Mouse (Mus musculus) CH12.LX (cell line): Measurements from ENCODE around the gene Atp5d.

ENCODE experiments used
- GABPA ChIP-seq: IDR thresholded peaks from 2 replicates; pipeline ENCODE4 v1.6.1; 2012; ENCODE audit warnings: low read depth, low read length, improper control_type of control experiment, inconsistent platforms; ENCODE audit not compliant: insufficient replicate concordance
- MXI1 ChIP-seq: IDR thresholded peaks from 2 replicates; pipeline ENCODE4 v1.6.1; 2011; ENCODE audit warnings: mild to moderate bottlenecking, low read depth, low read length, improper control_type of control experiment
- POLR2A ChIP-seq: IDR thresholded peaks from 2 replicates; pipeline ENCODE4 v1.6.1; 2011; ENCODE audit warnings: low read depth, mild to moderate bottlenecking, improper control_type of control experiment, low read length
- ZKSCAN1 ChIP-seq: IDR thresholded peaks from 2 replicates; pipeline ENCODE4 v1.6.1; 2012; ENCODE audit warnings: low read depth, inconsistent platforms, low read length, improper control_type of control experiment, borderline replicate concordance

- no peak for TF ChIP-seq POLR2A
- no peak for TF ChIP-seq MXI1
- no peak for TF ChIP-seq ZKSCAN1
- TF ChIP-seq GABPA, result no peak
Measured at GRCm38 (mm10) chr10:80179068-80180051, 40.9 kb downstream of the Atp5d start, which contains the start of gene Efna2.
